Mouse (Mus musculus): ENCODE measurements around the gene Olfr724.
"Not testable (repeated sequence)": the region's sequence is repeated elsewhere in the genome, so short reads cannot be mapped to it uniquely, and the experiment has no call there.

The Olfr724 gene

GRCm38 (mm10) chr14:49963174-49963573 lies at the start of gene Olfr724:
Olfr724 (minus strand) TSS chr14:49963274.
- DNase-seq (ENCODE audit: low read depth in 1 of 2, low spot score in 2 of 2): not testable (repeated sequence)

- DNase-seq (ENCODE audit: low read depth in 1 of 2, low spot score in 2 of 2): no peak
Observed at GRCm38 (mm10) chr14:49955890-49956289, 7.2 kb downstream of the Olfr724 start.

GRCm38 (mm10) chr14:49931687-49932086 lies 31.4 kb downstream of the Olfr724 start, which contains the start of gene Olfr723:
Olfr723 (minus strand) TSS chr14:49931787.
- DNase-seq (ENCODE audit: low read depth in 1 of 2, low spot score in 2 of 2): not testable (repeated sequence)
